Mouse (Mus musculus) forebrain, embryonic 11.5 days (tissue): Measurements from ENCODE around the gene Rptn. TPM values are rescaled to one million over a fixed set of nuclear protein-coding genes. Genes with fewer than 3 reads are reported as not detected.
A peak's percentile ranks its signal among the peaks of the same experiment; 100 is the strongest.

Experiments
- ATAC-seq: fragments of 200-750 bp; cut with Nextera tagmentation; replicated peaks from 2 replicates; pipeline ENCODE4 v1.8.0; 2017; ENCODE audit warnings: moderate TSS enrichment; ENCODE audit not compliant: low FRiP score
- DNase-seq: peaks from one replicate; pipeline ENCODE4 v3.0.0-alpha.2; 2017; ENCODE audit warnings: low spot score
- H3K27ac ChIP-seq: fragments of 300-500 bp; sonication (generic); 2 replicates; pipeline ENCODE4 v1.5.1; 2014; ENCODE audit warnings: low read depth, low read length
- H3K27me3 ChIP-seq: fragments of 300-500 bp; sonication (generic); 2 replicates; pipeline ENCODE4 v1.6.1; 2014; ENCODE audit warnings: mild to moderate bottlenecking, low read length, mixed read lengths; ENCODE audit not compliant: control insufficient read depth, insufficient read depth
- H3K36me3 ChIP-seq: fragments of 300-500 bp; sonication (generic); 2 replicates; pipeline ENCODE4 v1.6.1; 2014; ENCODE audit warnings: mild to moderate bottlenecking, low read length, moderate library complexity, mixed read lengths; ENCODE audit not compliant: control insufficient read depth, insufficient read depth
- H3K4me1 ChIP-seq: fragments of 300-500 bp; sonication (generic); replicated peaks from 2 replicates; pipeline ENCODE4 v1.6.1; 2014; ENCODE audit warnings: low read length, mixed read lengths; ENCODE audit not compliant: control insufficient read depth, insufficient read depth
- H3K4me2 ChIP-seq: fragments of 300-500 bp; sonication (generic); 2 replicates; pipeline ENCODE4 v1.6.1; 2014; ENCODE audit warnings: low read depth, mild to moderate bottlenecking, low read length, moderate library complexity, mixed read lengths; ENCODE audit not compliant: severe bottlenecking
- H3K4me3 ChIP-seq: fragments of 300-500 bp; sonication (generic); 2 replicates; pipeline ENCODE4 v1.5.1; 2014; ENCODE audit warnings: low read depth, low read length
- H3K9ac ChIP-seq: fragments of 300-500 bp; sonication (generic); 2 replicates; pipeline ENCODE4 v1.6.1; 2014; ENCODE audit warnings: low read length
- H3K9me3 ChIP-seq: fragments of 300-500 bp; sonication (generic); 2 replicates; pipeline ENCODE4 v1.6.1; 2016; ENCODE audit warnings: low read length, mixed read lengths; ENCODE audit not compliant: control insufficient read depth
- WGBS: fragments of 180-500 bp; shearing (Covaris S2); extraction: QIAGEN DNeasy Blood & Tissue Kit; methylation state at CpG from one replicate; pipeline ENCODE4 v1.1.7; 2014; 5-methylcytosine and 5-hydroxymethylcytosine counted together
- polyA plus RNA-seq: library from polyadenylated mRNA; unstranded; fragments of >200 nt; fragmentation: Nextera tagmentation; extraction: Ambion mirVana; gene quantifications from 2 replicates; pipeline ENCODE4 v1.2.1, GENCODE M21; 2014

Rptn gene
- polyA plus RNA-seq, result not detected in 2 replicates

DNA sequence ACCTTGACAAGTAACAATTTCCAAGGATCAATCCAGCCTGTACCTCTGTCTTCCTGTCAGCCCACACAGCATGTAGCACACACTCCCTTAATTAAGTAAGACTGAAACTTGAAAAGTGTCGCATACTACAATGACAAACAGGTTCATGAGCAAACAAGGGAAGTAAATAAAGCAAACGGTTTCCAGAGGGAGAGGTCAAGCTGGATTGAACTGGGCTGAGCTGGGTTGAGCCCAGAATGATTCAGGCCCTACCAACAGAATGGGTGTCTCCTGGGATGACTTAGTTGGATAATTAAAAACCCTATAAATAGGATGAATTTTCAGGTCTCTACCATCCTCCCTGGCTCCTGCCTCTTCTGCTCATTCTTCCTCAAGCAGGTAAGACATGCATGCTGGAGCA lies at the start of gene Rptn:
Gene Rptn (plus strand): TSS at position 334 of the 400 bp plus-strand sequence.
- no peak for DNase-seq
- H3K27me3 ChIP-seq, result no peaks in the 10 kb centered on the region
- H3K4me2 ChIP-seq, result no peak within 1 kb of the TSS
- H3K27ac ChIP-seq, result no peak within 1 kb of the TSS
- H3K9ac ChIP-seq, result no peak within 1 kb of the TSS
- H3K4me3 ChIP-seq, result no peak within 1 kb of the TSS
- H3K9me3 ChIP-seq, result no peaks in the 10 kb centered on the region
- no peaks in the 10 kb centered on the region for H3K36me3 ChIP-seq
- no peaks in the 10 kb centered on the region for H3K4me1 ChIP-seq
- no peak for ATAC-seq
- 88% methylated on average over 2 of the region's 2 CpGs for WGBS

DNA sequence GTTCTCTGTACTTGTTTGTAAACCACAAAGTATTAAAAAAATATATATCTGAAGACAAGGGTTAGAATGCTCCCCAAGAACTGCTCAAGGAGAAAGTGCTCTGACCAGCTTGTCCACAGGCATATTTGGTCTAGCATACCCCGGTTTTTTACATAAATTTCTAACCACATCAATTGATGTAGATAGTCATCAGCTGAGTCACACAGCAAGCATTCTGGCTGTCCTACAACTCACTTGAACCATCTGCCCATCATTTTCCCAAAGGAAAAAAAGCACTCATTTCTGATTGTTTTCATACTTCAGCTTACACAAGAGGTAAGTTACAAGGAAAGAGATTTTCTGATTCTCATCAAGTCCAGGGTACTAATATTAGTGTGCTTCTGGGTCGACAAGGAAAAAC lies 46.6 kb upstream of the Rptn start:
- WGBS, result 84% methylated on average over 2 of the region's 2 CpGs

DNA sequence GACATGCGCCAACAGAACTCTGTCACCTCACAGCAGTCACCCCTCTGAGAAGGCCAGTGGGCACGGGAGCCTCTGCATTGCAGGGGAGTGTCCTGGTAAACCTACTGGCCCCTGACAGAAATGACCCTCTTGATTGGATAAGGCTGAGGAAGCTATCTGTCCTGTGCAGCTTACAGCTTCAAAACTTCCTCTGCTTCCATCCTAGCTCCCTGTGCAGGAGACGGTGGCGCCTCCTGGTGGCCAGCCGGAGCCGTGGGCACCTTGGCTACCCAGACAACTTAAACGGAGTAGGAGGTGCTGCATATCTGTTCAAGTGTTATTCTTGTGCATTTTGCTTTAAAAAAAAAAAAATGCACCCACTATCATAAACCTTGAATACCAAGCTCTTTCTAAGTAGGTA lies 33.5 kb upstream of the Rptn start:
- ATAC-seq, result peak; percentile 47
- Histone ChIP-seq H3K36me3 (no peaks in the 10 kb centered on the region), H3K4me1 (peaks cover 2% of the 10 kb centered on the region; the same call in 1 of the 2 replicates), H3K27me3 (no peaks in the 10 kb centered on the region), H3K4me3 (no peak overlapping the region), H3K27ac (no peak overlapping the region), H3K9ac (no peak overlapping the region), H3K9me3 (no peaks in the 10 kb centered on the region), H3K4me2 (no peak overlapping the region)
- DNase-seq, result peak; percentile 80
- WGBS, result 17% methylated on average over 7 of the region's 7 CpGs

More for the DNA sequence above, 46.6 kb upstream of the Rptn start:
- Histone ChIP-seq H3K9ac (no peak overlapping the region), H3K27ac (no peak overlapping the region), H3K4me1 (no peaks in the 10 kb centered on the region), H3K4me3 (no peak overlapping the region), H3K27me3 (no peaks in the 10 kb centered on the region), H3K36me3 (no peaks in the 10 kb centered on the region), H3K9me3 (no peaks in the 10 kb centered on the region), H3K4me2 (no peak overlapping the region)
- ATAC-seq, result no peak
- no peak for DNase-seq

DNA sequence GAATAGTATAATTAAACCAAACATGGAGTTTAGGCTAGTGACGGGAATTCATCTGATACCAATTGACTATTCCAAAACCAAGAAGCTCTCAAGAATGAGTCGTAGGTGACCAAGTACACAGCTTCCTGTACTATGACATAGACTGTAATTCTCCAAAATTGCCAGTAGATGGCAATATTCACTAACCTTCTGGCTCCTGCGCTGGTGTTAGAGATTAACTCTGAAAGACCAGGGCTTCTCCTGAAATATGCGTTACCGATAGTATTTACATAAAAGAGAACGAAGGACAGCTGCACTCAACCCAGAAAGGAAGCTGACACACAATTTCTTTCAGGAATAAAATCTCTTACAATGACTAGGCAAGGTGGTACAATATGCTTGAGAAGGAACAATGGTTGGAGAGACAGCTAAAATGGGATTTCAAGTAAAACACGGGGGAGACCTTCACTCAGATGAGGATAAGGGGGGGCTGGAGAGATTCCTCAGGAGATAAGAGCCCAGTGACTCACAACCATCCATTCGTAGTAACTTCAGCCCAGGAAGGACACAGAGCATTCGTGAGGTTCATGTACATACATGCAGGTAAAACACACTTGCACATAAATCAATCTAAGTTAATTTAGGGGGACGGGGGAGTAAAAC lies 31.4 kb upstream of the Rptn start:
- H3K36me3 ChIP-seq, result no peaks in the 10 kb centered on the region
- WGBS, result 8% methylated on average over 10 of the region's 10 CpGs
- peak; percentile 78 for ATAC-seq
- H3K4me3 ChIP-seq, result no peak overlapping the region
- H3K27me3 ChIP-seq, result no peaks in the 10 kb centered on the region
- H3K27ac ChIP-seq, result no peak overlapping the region
- H3K9ac ChIP-seq, result no peak overlapping the region
- peaks cover 2% of the 10 kb centered on the region; the same call in 1 of the 2 replicates for H3K4me1 ChIP-seq
- no peak for DNase-seq
- H3K4me2 ChIP-seq, result 0 out of 2 replicates have a peak overlapping the region, but pooled peaks have one; percentile 21
- H3K9me3 ChIP-seq, result no peaks in the 10 kb centered on the region

DNA sequence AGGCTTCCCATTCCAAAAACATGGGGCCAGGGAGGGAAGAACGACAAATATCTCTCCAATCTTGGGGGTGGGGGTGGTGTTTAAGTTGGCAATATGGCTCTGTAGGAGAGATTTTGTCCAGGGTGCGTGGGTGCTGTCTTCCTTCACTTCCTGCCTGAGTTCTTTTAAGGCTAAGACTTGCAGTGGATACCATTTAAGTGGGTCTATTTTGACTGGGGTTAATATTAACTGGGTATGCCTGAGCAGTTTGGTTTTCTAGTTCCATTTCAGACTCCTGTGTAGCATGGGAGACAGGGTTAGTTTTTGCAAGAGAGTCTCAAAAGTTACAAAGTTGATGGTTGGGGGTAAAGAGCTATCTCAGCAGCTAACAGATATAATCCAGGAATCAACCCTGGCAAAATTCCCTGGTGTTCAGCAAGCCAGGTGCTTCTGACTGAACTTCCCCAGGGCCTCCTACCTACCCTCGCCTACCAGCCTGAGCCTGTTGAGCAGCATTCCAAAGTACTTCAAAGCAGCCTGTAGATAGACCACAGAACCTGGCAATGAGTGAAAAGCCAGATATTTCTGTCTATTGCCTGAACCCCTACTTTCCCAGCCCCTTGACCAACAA lies 26.4 kb upstream of the Rptn start:
- no peaks in the 10 kb centered on the region for H3K36me3 ChIP-seq
- no peak overlapping the region for H3K4me2 ChIP-seq
- no peak overlapping the region for H3K27ac ChIP-seq
- H3K4me3 ChIP-seq, result no peak overlapping the region
- DNase-seq, result no peak
- H3K27me3 ChIP-seq, result no peaks in the 10 kb centered on the region
- H3K4me1 ChIP-seq, result peaks cover 2% of the 10 kb centered on the region; the same call in 1 of the 2 replicates
- H3K9me3 ChIP-seq, result no peaks in the 10 kb centered on the region
- WGBS, result 56% methylated on average over 3 of the region's 3 CpGs
- no peak for ATAC-seq
- no peak overlapping the region for H3K9ac ChIP-seq

DNA sequence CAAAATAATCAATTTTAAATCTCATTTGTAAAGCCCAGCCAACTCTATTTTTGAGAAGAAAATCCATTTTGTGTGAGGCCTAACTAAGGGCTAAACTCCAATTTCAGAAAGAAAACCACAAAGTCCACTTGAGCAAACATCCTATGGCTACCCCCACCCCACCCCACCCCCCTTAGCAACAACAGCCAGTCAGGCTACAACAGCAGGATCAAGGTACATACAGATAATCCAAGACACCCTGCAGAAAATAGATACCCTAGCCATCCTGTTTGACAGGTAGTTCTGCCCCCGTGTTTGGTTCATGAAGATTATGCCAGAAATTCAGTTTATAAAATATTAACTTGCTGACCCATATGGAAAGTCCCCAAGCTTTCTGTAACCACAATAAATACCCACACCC lies 25.3 kb upstream of the Rptn start:
- H3K4me3 ChIP-seq, result no peak overlapping the region
- H3K9ac ChIP-seq, result no peak overlapping the region
- ATAC-seq (no peak), DNase-seq (no peak)
- no peaks in the 10 kb centered on the region for H3K27me3 ChIP-seq
- no peaks in the 10 kb centered on the region for H3K36me3 ChIP-seq
- no peak overlapping the region for H3K27ac ChIP-seq
- H3K4me2 ChIP-seq, result no peak overlapping the region
- no peaks in the 10 kb centered on the region for H3K9me3 ChIP-seq
- WGBS, result 69% methylated on average over 1 of the region's 1 CpGs
- H3K4me1 ChIP-seq, result no peaks in the 10 kb centered on the region

DNA sequence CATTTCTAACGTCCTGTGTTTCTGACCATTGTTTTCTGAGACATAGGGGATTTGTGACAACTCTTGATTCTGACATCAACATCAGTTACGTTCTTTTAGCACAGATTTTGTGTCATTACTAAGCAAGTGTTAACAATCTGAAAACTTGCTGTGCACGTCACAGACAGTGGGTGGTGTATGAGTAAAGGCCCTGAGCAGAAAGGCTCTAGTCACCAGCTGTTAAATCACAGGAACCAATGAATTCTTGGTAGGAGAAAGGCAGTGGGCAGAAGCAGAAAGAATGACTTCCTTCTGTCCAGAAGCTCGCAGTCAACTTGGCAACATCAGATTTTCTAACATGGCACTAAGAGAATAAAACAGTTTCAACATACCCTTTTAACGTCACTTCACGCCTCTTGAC lies 20.1 kb upstream of the Rptn start:
- ATAC-seq (no peak), DNase-seq (no peak)
- H3K4me1 ChIP-seq, result no peaks in the 10 kb centered on the region
- H3K36me3 ChIP-seq, result no peaks in the 10 kb centered on the region
- H3K9me3 ChIP-seq, result no peaks in the 10 kb centered on the region
- 81% methylated on average over 6 of the region's 6 CpGs for WGBS
- H3K4me3 ChIP-seq, result no peak overlapping the region
- no peak overlapping the region for H3K4me2 ChIP-seq
- H3K27me3 ChIP-seq, result no peaks in the 10 kb centered on the region
- no peak overlapping the region for H3K27ac ChIP-seq
- H3K9ac ChIP-seq, result no peak overlapping the region

DNA sequence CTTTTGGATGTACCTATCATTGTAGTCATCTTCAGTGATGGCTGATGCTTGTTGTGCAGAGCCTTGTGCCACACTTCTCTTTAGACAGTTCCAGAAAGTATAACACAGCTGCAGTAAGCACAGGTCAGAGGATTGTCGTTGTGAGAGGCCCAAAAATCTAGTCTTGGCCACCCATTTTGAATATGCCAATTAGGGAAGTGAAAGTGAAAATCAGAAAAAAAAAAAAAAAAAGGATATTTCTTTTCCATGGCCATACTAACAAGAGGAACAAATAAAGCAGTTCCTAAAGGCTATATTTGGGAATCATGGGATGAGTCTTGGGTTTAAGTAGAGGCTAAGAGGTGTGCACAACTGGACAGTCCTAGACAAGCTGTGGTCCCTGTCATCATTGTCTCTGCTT lies 18.3 kb upstream of the Rptn start:
- Histone ChIP-seq H3K27ac (no peak overlapping the region), H3K4me1 (no peaks in the 10 kb centered on the region), H3K4me3 (no peak overlapping the region), H3K36me3 (no peaks in the 10 kb centered on the region), H3K4me2 (no peak overlapping the region), H3K9ac (no peak overlapping the region), H3K9me3 (no peaks in the 10 kb centered on the region), H3K27me3 (no peaks in the 10 kb centered on the region)
- DNase-seq (no peak), ATAC-seq (no peak)
- 74% methylated on average over 1 of the region's 1 CpGs for WGBS

DNA sequence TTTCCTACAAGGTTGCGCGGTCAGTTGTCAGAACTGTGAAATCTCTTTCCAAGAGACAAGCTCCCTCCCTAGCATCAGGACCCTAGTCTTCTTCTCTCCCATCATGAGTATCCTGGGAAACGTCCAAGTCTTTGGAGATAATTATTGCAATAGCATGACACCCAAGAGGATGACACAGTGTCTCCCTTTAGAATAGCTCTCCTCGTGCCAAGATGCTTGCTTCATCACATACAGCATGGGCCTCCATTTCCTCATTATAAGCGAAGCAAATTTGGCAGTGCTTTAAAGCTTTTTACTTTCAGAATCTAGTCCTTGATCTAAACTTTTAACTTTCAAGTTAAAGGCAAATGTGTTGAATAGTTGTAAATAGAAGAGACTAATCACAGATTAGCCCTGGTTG lies 17.9 kb upstream of the Rptn start:
- ATAC-seq (no peak), DNase-seq (no peak)
- Histone ChIP-seq H3K27me3 (no peaks in the 10 kb centered on the region), H3K4me3 (no peak overlapping the region), H3K9ac (no peak overlapping the region), H3K9me3 (no peaks in the 10 kb centered on the region), H3K27ac (no peak overlapping the region), H3K36me3 (no peaks in the 10 kb centered on the region), H3K4me2 (no peak overlapping the region), H3K4me1 (no peaks in the 10 kb centered on the region)
- WGBS, result 93% methylated on average over 5 of the region's 5 CpGs
